Mouse (Mus musculus) telencephalon, adult 2 months (tissue): ENCODE measurements around the gene Mill2.
"Not testable (repeated sequence)": the region's sequence is repeated elsewhere in the genome, so short reads cannot be mapped to it uniquely, and the experiment has no call there.

Experiments
- DNase-seq: peaks from one replicate; pipeline ENCODE4 v3.0.0-alpha.2; 2011; ENCODE audit warnings: low read depth, low spot score

Mill2 gene

DNA sequence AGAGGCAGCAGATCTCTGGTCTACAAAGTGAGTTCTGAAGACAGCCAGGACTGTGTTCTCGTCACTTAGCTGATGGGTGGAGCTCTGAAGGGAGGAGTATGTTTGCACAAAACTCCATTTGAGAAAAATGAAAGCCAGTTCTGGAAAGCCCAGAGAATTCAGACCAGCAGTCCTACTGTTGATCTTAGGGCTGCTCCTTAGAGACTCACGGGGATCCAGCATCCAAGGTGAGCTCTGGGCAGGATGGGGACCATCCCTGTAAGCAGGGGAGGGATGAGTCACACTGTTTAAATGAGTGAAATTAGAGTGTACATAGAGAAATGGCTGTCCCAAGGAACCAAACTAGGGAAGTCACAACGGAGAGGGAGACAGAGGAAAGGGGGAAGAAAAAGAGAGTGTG lies at the start of gene Mill2:
Gene Mill2, plus strand, starts transcription at position 102 of the 400 bp plus-strand sequence.
- no peak for DNase-seq

DNA sequence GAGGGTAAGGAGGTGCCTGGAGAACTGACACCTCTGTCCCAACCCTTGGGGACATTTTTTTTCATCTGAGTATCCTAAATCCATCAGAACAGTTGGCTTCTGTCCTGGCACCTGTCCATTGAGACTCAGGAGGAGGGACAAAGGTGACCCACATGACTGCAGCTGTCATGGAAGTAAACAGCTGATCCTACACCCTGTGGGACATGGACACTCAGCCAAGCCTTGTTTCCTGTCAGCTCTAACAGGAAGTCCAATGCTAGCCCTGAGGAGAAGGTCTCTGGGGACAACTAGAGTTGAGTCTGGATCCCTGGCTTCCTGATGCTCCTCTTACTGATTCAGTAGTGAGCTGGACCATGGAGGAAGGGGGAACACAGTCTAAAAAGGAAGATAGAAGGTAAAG lies 49.1 kb upstream of the Mill2 start:
- DNase-seq = not testable (repeated sequence)

GRCm38 (mm10) chr7:18798420-18798819 lies 41.3 kb upstream of the Mill2 start, which contains the start of gene Psg19:
Psg19 (minus strand) TSS chr7:18798520.
- no peak for DNase-seq

DNA sequence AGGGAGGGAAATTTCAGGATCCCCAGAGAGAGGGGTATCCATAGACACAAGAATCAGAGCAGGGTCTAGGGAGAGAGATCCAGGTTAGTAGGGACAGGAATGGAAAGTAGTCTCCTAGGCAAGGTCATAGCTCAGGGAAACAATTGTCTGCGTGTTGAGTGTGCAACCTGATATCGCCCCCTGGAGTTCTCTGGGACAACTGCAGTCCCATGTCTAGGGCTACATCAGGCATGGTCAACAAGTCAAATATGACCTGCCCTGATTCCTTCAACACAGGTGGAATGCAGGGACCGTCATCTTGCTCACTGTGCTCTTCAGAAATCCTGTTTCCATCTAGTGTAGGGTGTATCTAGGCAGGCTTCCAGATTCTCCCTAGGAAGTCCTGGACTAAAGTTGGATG lies 40.6 kb upstream of the Mill2 start:
- no peak for DNase-seq

GRCm38 (mm10) chr7:18803526-18803925 lies 36.2 kb upstream of the Mill2 start:
- DNase-seq = no peak

DNA sequence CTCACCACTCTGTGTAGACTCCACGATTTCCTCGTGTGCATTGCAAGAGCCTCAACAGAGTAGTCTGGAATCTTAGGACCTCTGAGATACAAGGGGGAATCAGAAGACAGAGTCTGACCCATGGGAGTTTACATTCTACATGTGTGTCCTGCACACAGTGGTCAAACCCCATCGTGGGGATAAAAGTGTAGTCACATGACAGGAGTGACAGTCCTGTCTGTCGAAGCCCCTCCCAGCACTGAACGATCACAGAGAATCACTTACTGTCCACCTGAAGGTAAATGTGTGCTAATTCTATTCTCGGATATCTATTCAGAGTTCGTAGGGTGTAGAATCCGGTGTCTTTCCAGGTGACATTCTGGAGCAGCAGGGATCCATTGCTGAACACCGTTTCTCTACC lies 21.5 kb upstream of the Mill2 start:
- no peak for DNase-seq

DNA sequence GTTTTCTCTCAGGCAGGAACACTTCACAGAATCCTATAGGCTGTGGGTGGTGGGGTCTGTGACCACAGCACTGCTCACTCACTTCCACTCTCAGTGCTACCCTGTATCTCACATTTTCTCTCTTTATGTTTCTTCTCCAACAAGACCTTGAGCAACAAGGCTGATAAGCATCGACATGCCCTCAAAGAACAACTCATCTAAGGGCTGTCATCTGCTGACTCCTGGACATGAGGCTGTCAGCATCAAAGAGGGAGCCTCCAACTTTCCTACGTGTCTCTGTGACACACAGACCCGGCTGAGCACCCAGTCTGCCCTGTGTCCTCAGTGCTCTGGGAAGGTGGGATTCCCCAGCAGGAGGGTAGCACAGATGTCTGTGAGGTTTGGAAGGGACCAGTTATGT lies 18.3 kb upstream of the Mill2 start, which contains the start of gene Psg17:
Gene Psg17, minus strand, starts transcription at position 101 of the 400 bp plus-strand sequence.
- DNase-seq = no peak

DNA sequence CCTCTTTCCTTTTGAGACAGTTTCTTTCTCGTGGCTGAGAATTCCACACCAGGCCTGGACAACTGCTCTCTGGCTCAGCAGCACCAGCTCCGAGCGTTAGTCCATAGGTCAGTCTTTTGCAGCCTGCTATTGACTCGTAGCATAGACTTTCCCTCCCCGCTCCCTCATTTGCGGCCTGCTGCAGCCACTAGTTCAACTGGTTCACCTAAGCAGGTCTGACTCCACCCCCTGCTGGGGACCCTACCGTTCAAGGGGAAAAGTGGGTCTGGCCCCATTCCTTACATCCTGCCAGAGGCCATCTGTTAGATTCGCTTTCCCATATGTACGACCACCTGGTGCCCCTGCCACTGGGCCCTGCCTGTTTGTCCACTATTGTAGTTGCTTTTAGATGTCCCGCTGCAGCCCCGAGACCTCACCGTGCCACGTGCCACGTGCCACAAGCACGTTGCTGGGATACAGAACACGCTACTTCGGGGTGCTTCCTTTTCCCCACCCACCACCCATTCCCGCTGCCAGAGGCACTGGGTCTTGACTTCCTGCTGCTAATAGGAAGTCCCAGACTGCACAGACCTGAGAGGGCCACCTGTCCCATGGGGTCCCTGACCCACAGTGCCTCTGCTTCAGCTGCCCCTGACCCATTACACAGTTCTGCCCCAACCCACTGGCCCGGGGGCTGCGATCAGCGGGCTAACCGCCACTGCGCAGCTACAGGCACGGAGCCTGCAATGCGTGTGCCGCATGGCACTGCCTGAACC lies 11.8 kb upstream of the Mill2 start:
- DNase-seq = no peak

- no peak for DNase-seq
Measured at GRCm38 (mm10) chr7:18828592-18828991, 11.2 kb upstream of the Mill2 start.

- no peak for DNase-seq
Measured at GRCm38 (mm10) chr7:18829545-18829944, 10.2 kb upstream of the Mill2 start.

DNA sequence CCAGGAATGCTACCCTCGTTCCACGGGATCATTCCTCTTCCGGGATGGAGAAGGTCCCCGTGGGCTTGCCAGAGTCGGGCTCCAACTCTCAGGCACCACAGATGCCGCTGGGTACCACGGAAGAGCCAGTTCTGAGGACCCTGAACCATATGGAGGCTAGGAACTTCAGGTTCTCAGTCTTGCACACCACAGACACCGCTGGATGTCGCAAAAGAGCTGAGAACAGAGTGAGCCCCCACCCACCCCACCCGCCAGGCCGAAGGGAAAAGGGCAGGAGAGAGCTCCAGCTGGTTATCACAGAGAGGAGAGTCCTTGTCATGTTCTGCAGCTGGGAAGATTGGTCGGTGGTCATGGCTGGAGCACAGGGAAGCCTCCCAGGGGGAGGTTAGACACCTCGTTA lies 7.5 kb upstream of the Mill2 start:
- DNase-seq = no peak

DNA sequence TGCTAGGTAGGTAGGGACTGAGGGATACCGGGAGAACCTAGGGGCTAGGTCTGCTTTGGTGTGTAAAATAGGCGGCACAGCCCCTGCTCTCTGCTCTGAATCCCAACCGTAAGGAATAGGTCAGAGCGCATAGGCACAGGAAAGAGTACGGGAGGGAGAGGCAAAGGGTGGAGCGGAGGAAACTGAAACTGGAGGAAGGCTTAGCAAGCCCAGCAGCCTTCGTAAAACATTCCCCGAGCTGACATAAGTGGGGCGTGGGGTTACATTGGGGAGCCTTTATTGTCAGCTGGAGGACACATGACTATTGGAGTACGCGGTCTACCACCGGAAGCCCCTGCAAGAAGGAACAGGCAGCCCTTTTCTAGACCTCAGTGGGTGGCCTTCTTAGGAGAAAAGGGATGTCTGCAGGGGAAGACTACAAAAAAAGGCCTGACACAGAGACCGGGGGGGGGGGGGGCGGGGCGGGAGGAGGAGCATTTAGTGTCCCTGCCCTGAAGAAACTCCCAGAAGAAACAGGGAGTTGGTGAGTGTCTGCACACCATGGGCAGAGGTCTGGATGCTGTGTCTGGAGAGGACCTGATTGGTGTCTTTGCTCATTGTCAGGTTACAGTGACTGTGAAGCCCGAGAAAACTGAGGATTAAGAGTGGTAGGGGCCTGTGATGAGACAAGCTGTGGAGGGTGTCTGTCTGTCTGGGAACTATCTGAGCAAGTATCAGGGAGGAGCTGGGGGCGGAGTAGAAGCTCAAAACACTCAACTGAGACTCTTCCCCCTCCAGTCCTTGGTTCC lies 814 bp downstream of the Mill2 start:
- DNase-seq = no peak

DNA sequence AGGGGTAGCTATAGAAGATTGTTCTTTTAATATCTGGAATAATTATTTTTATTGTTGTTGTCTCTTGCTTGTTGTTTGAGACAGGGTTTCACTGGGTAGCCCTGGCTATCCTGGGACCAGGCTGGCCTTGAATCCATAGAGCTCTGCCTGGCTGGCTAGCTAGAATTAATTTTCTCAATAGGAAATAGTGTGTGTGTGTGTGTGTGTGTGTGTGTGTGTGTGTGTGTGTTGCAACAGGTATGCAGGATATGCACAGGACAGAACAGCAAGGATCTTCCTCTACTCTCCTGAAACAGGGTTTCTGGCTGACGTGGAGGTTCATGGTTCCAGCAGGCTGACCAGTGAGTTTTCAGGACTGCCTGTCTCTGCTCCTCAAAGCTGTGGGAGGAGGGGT lies 1.4 kb downstream of the Mill2 start:
- no peak for DNase-seq

DNA sequence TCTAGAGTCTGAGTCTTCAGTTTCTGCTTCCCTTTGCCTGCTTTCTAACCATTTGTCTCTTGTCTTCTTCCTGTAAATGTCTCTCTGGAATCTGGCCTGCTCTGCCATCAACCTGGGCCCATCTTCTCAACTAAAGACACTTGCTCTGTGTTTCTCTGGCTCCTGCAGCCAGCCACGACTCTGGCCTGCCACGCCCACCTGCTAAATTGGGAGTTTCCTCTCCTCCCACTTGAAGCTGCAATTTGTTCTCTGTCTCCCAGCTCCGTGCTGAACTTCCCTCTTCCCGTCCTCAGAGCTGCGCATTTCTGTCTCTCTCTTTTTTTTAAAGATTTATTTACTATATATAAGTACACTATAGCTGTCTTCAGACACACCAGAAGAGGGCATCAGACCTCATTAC lies 5.0 kb downstream of the Mill2 start:
- DNase-seq = no peak

DNA sequence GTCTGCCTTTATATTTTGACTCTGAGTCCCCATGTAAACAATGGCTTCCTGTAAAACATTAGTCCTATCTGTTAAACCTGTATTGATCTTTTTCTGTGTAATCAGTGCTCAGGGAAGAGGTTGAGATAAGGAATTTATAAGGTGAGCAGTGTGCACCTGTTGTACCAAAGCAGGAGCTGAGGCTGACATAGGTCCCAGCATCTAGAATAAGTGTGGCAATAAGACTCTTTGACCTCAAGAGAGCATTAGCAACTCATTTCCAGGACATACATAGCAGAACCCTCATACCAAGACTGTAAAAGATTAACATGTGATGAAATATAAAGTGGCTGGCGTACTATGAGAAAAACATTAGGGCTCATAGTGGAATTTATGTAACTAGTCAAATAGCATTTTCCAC lies 8.6 kb downstream of the Mill2 start:
- no peak for DNase-seq

DNA sequence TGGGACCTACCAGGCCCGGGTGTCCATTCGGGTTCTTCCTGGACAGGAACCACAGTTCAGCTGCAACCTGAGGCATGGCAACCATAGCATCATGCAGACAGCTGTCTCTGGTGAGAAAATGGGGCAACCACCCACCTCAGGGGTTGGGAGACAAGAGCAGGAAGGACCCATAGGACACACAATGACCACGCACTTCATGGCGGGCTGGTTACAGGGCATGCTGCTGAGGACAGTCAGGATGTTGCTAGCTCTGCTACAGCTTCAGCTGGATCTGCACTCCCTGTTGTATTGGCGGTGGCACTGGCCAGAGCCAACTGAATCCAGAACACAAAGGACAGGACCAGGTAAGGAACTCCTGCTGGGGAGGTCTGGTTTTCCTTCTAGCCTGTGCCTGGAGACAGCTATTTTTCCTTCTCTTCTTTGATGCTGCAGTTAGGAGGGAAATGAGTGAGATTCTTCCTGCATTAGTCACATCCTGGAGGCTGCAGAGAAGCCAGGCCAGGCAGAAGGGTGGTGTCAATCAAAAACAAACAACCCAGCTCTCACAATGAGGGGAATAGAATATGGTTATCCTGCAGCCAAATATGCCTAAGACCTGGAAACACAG lies 18.6 kb downstream of the Mill2 start:
- no peak for DNase-seq

DNA sequence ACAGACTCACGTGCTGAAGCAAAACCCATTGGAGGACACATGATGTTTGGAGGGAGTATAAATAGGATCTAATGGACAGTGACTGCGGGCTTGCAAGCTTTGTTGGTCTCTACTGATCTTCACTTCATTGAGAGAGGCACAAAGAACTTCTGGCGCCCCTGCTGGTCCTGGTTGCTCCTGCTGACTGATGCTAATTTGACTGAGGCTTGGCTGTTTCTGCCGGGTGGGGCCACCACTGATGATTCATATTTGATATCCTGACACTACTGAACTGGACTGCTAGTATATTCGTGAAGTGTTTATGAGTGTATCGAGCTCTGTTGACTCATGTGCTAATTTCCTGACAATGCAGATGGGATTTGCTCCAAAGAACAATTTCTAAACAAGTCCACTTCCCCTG lies 23.0 kb downstream of the Mill2 start:
- no peak for DNase-seq

DNA sequence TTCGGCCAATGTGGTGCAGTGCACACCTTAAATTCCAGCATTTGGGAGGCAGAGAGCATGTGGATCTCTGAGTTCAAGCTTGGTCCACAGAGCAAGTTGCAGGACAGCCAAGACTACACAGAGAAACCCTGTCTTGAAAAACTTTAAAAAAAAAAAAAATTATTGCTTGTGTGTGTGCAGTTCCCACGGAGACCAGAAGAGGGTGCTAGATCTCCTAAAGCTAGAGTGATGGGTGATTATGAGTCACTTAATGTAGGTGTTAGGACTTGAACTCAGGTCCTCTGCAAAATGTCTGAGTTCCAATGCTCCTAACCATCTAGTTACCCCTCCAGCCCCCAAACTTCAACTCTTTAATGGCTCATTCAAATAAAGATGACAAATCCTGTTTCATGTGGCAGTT lies 28.7 kb downstream of the Mill2 start:
- no peak for DNase-seq

DNA sequence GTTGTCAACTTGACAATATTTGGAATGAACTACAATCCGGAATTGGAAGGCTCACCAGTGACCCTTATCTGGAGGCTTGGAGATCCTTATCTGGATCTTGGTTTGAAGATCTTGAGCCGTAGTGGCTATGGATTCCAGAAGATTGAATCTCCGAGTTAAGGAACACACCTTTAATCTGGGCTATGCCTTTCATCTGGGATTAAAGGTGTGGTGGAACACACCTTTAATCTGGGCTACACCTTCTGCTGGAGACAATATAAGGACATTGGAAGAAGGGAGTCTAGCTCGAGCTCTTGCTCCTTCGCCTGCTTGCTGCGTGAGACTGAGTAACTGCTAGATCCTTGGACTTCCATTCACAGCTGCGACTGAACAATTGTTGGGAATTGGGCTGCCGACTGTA lies 31.3 kb downstream of the Mill2 start, which contains the start of gene Pglyrp1:
Gene Pglyrp1, plus strand, starts transcription at position 301 of the 400 bp plus-strand sequence.
- not testable (repeated sequence) for DNase-seq

DNA sequence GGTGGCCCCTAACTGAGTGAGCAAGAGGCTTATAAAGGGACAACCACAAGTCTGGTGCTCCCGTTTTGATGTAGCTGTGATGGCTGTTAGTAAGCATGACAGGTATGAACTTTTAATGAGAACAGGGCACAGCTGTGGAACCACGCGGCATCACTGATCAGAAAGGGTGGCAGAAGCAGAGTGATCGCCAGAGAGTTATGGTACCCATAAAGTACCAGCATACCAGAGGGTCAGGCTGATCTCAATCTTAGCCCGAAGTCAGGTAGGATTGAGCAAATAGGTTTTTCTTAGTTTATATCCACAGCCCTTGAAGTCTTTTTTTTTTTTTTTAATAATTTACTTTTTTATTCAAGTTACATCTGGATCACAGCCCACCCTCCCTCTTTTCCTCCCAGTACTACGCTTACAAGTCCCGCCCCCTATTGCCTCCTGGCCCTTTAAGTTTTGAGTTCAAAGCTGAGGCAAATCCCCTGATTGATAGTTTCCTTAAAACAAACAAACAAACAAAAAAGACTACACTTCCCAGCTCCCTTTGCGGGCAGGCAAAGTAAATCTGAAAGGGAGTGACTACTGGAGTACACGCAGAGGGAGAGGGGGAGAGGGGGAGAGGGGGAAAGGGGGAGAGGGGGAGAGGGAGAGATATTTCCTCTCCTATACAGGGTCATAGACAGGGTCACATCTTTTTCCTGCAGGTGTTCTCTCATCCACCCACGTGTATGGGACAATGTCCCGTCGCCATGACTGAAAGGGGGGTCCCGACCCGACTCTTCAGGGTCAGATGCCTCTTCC lies 32.4 kb downstream of the Mill2 start:
- no peak for DNase-seq

GRCm38 (mm10) chr7:18872816-18873215 lies 33.0 kb downstream of the Mill2 start:
- DNase-seq = no peak

GRCm38 (mm10) chr7:18873253-18873652 lies 33.5 kb downstream of the Mill2 start:
- DNase-seq = peak; percentile 29
